19 mouse cellular contexts compared by ENCODE assay signal in genomic region chr3:30788531-30788930, GRCm38 (mm10). TPM values are rescaled to one million over a fixed set of nuclear protein-coding genes. Genes with fewer than 3 reads are reported as not detected.
A peak's percentile ranks its signal among the peaks of the same experiment; 100 is the strongest.
DNase-seq lines count a peak whose midpoint lies in the region; ATAC-seq lines count a peak whose summit lies in the region.
"Had no signal": no experiment of that assay in that cellular context is flagged by ENCODE, and none has a peak within 500 bp of the region (broad histone marks: within the 10 kb centered on the region; RNA-seq: fewer than 3 reads in every experiment).

No protein-coding gene starts in this region.

- no peaks in the 10 kb centered on the region for H3K9me3 ChIP-seq in midbrain, embryonic 11.5 days (ENCODE audit: control insufficient read depth, low read length)
- H3K9me3 ChIP-seq in midbrain, embryonic 13.5 days: no peaks in the 10 kb centered on the region
- H3K9me3 ChIP-seq in embryonic facial prominence, embryonic 14.5 days (ENCODE audit: control insufficient read depth, low read length): no peaks in the 10 kb centered on the region
- H3K9me3 ChIP-seq: limb, embryonic 15.5 days; neural tube, embryonic 12.5 days; stomach, embryonic 15.5 days had no signal

- H3K27me3 ChIP-seq in midbrain, embryonic 11.5 days (ENCODE audit: control insufficient read depth, insufficient read depth, low read length): no peaks in the 10 kb centered on the region
- no peaks in the 10 kb centered on the region for H3K27me3 ChIP-seq in midbrain, embryonic 13.5 days
- no peaks in the 10 kb centered on the region for H3K27me3 ChIP-seq in embryonic facial prominence, embryonic 14.5 days (replicated peaks; ENCODE audit: control insufficient read depth, insufficient read depth, low read length)
- H3K27me3 ChIP-seq: limb, embryonic 15.5 days; neural tube, embryonic 12.5 days; stomach, embryonic 15.5 days had no signal

- H3K4me1 ChIP-seq in midbrain, embryonic 11.5 days (ENCODE audit: control insufficient read depth, insufficient read depth, low read length): no peaks in the 10 kb centered on the region
- 0 out of 2 replicates have a peak, but pooled peaks cover 2% of the 10 kb centered on the region for H3K4me1 ChIP-seq in midbrain, embryonic 13.5 days (replicated peaks)
- no peaks in the 10 kb centered on the region for H3K4me1 ChIP-seq in embryonic facial prominence, embryonic 14.5 days (ENCODE audit: control insufficient read depth, insufficient read depth, low read length)
- H3K4me1 ChIP-seq: limb, embryonic 15.5 days; neural tube, embryonic 12.5 days; stomach, embryonic 15.5 days had no signal

- H3K36me3 ChIP-seq in midbrain, embryonic 11.5 days (ENCODE audit: control insufficient read depth, insufficient read depth, low read length): no peaks in the 10 kb centered on the region
- no peaks in the 10 kb centered on the region for H3K36me3 ChIP-seq in midbrain, embryonic 13.5 days
- H3K36me3 ChIP-seq in embryonic facial prominence, embryonic 14.5 days (ENCODE audit: control insufficient read depth, insufficient read depth, low read length): no peaks in the 10 kb centered on the region
- H3K36me3 ChIP-seq: limb, embryonic 15.5 days; neural tube, embryonic 12.5 days; stomach, embryonic 15.5 days had no signal

- WGBS in midbrain, embryonic 11.5 days: 23% methylated on average over 5 of the region's 5 CpGs
- 21% methylated on average over 5 of the region's 5 CpGs for WGBS in midbrain, embryonic 13.5 days
- 27% methylated on average over 5 of the region's 5 CpGs for WGBS in embryonic facial prominence, embryonic 14.5 days

- H3K4me2 ChIP-seq in midbrain, embryonic 11.5 days: no peak overlapping the region
- H3K4me2 ChIP-seq in midbrain, embryonic 13.5 days (replicated peaks): no peak overlapping the region
- no peak overlapping the region for H3K4me2 ChIP-seq in embryonic facial prominence, embryonic 14.5 days (ENCODE audit: low read depth, low read length)
- H3K4me2 ChIP-seq: limb, embryonic 15.5 days; lung, embryonic 14.5 days; neural tube, embryonic 12.5 days; stomach, embryonic 15.5 days had no signal

- no peak overlapping the region for H3K4me3 ChIP-seq in midbrain, embryonic 11.5 days (ENCODE audit: low read depth, low read length)
- H3K4me3 ChIP-seq in midbrain, embryonic 13.5 days (replicated peaks): no peak overlapping the region
- H3K4me3 ChIP-seq in embryonic facial prominence, embryonic 14.5 days (ENCODE audit: low read depth, low read length): no peak overlapping the region
- H3K4me3 ChIP-seq: limb, embryonic 15.5 days; neural tube, embryonic 12.5 days; stomach, embryonic 15.5 days had no signal

- DNase-seq in embryo, embryonic 10 days (ENCODE audit: low spot score): peak; percentile 49
- DNase-seq in embryo, embryonic 11 days: no peak
- DNase-seq in midbrain, embryonic 11.5 days (ENCODE audit: low spot score, missing footprints): peak; percentile 62
- DNase-seq in embryonic facial prominence, embryonic 14.5 days (ENCODE audit: low spot score): peak; percentile 21
- no peak for DNase-seq in thymus, postnatal 4 days
- no peak for DNase-seq in urinary bladder, postnatal 25 days (ENCODE audit: low spot score)
- no peak for DNase-seq in urinary bladder, adult 18-20 months (ENCODE audit: low spot score in 2 of 2)
- DNase-seq: cerebellum, adult 18-20 months; gastrocnemius, postnatal 25 days; kidney, adult 8-10 months; lung, embryonic 14.5 days; midbrain, embryonic 14.5 days; thymus, postnatal 36 days had no signal

- no peak overlapping the region for H3K27ac ChIP-seq in midbrain, embryonic 11.5 days (ENCODE audit: low read depth, low read length)
- no peak overlapping the region for H3K27ac ChIP-seq in midbrain, embryonic 13.5 days
- no peak overlapping the region for H3K27ac ChIP-seq in embryonic facial prominence, embryonic 14.5 days (replicated peaks; ENCODE audit: low read depth, low read length)
- H3K27ac ChIP-seq: limb, embryonic 15.5 days; neural tube, embryonic 12.5 days; stomach, embryonic 15.5 days had no signal

- H3K9ac ChIP-seq in midbrain, embryonic 11.5 days (ENCODE audit: low read length): no peak overlapping the region
- H3K9ac ChIP-seq in midbrain, embryonic 13.5 days (replicated peaks): no peak overlapping the region
- H3K9ac ChIP-seq in embryonic facial prominence, embryonic 14.5 days (ENCODE audit: low read depth, low read length): no peak overlapping the region
- H3K9ac ChIP-seq: limb, embryonic 15.5 days; lung, embryonic 14.5 days; neural tube, embryonic 12.5 days; stomach, embryonic 15.5 days had no signal

- no peak for ATAC-seq in midbrain, embryonic 11.5 days (ENCODE audit: low FRiP score)
- no peak for ATAC-seq in midbrain, embryonic 13.5 days
- ATAC-seq in embryonic facial prominence, embryonic 14.5 days (ENCODE audit: low read depth): no peak
- ATAC-seq: hindbrain, embryonic 16.5 days had no signal

RNA-seq across cellular contexts. Expression of gene Sec62, which starts 4.1 kb away (rescaled TPM):
- 73.0 and 75.9 TPM in 2 replicates for polyA plus RNA-seq in midbrain, embryonic 11.5 days (2014; fragmentation: Nextera tagmentation; extraction: Ambion mirVana)
- 92.7 and 101 TPM in 2 replicates for polyA plus RNA-seq in midbrain, embryonic 13.5 days (2015; fragmentation: Nextera tagmentation; extraction: Ambion mirVana)
- 94.5 and 106 TPM in 2 replicates for polyA plus RNA-seq in embryonic facial prominence, embryonic 14.5 days (2014; fragmentation: Nextera tagmentation; extraction: Ambion mirVana)

RNA-seq across cellular contexts. Expression of gene Samd7, which starts 42.4 kb away (rescaled TPM):
- polyA plus RNA-seq in midbrain, embryonic 11.5 days (2014; fragmentation: Nextera tagmentation; extraction: Ambion mirVana): not detected in 2 replicates
- polyA plus RNA-seq in midbrain, embryonic 13.5 days (2015; fragmentation: Nextera tagmentation; extraction: Ambion mirVana): not detected in 2 replicates
- not detected in 2 replicates for polyA plus RNA-seq in embryonic facial prominence, embryonic 14.5 days (2014; fragmentation: Nextera tagmentation; extraction: Ambion mirVana)
- polyA plus RNA-seq: heart, embryonic 16.5 days; limb, embryonic 15.5 days; lung, embryonic 14.5 days; midbrain, embryonic 14.5 days; neural tube, embryonic 12.5 days; stomach, embryonic 15.5 days had no signal

Comparison
In these comparisons a context has a peak if more than half of its experiments do, and no peak if none do; other contexts are left out.
1. DNase-seq: peak in embryo, embryonic 10 days (single experiment), midbrain, embryonic 11.5 days (single experiment) and embryonic facial prominence, embryonic 14.5 days (single experiment); none in embryo, embryonic 11 days (single experiment), thymus, postnatal 4 days (single experiment), urinary bladder, postnatal 25 days (single experiment) and urinary bladder, adult 18-20 months (0 of 2).